Mouse (Mus musculus) thymus, adult 2 months (tissue): ENCODE results near the gene Gm45716. TPM values are rescaled to one million over a fixed set of nuclear protein-coding genes. Genes with fewer than 3 reads are reported as not detected.
A peak's percentile ranks its signal among the peaks of the same experiment; 100 is the strongest.

Source experiments
- DNase-seq: peaks from one replicate; pipeline ENCODE4 v3.0.0; 2021
- H3K27ac ChIP-seq: fragments of 200-500 bp; 2 replicates; pipeline ENCODE4 v1.5.1; 2012; ENCODE audit warnings: low read length, control low read depth; ENCODE audit not compliant: control insufficient read depth, insufficient read depth
- H3K27me3 ChIP-seq: fragments of 200-500 bp; 2 replicates; pipeline ENCODE4 v1.6.1; 2012; ENCODE audit warnings: mild to moderate bottlenecking, low read length, moderate library complexity, mixed read lengths; ENCODE audit not compliant: control insufficient read depth, insufficient read depth
- H3K36me3 ChIP-seq: fragments of 200-500 bp; 2 replicates; pipeline ENCODE4 v1.6.1; 2012; ENCODE audit warnings: mild to moderate bottlenecking, low read length, moderate library complexity; ENCODE audit not compliant: control insufficient read depth, insufficient read depth
- H3K4me1 ChIP-seq: fragments of 200-500 bp; replicated peaks from 2 replicates; pipeline ENCODE4 v1.6.1; 2012; ENCODE audit warnings: low read length; ENCODE audit not compliant: control insufficient read depth, insufficient read depth
- H3K4me3 ChIP-seq: fragments of 200-500 bp; 2 replicates; pipeline ENCODE4 v1.5.1; 2012; ENCODE audit warnings: mild to moderate bottlenecking, low read length, control low read depth, moderate library complexity; ENCODE audit not compliant: control insufficient read depth, insufficient read depth
- CTCF ChIP-seq: fragments of 200-500 bp; IDR thresholded peaks from 2 replicates; pipeline ENCODE4 v1.5.1; 2012; ENCODE audit warnings: mild to moderate bottlenecking, control low read depth, low read length, moderate library complexity, borderline replicate concordance; ENCODE audit not compliant: control insufficient read depth, poor library complexity, insufficient read depth; ENCODE audit errors: extremely low read depth
- POLR2A ChIP-seq: fragments of 200-500 bp; IDR thresholded peaks from 2 replicates; pipeline ENCODE4 v1.6.1; 2012; ENCODE audit warnings: mild to moderate bottlenecking, low read length, control low read depth, moderate library complexity; ENCODE audit not compliant: control insufficient read depth, poor library complexity, insufficient read depth; ENCODE audit errors: extremely low read depth
- WGBS: fragments of 180-500 bp; shearing (Covaris S2); methylation state at CpG from one replicate; pipeline ENCODE4 v1.1.7; 2018; 5-methylcytosine and 5-hydroxymethylcytosine counted together
- polyA plus RNA-seq: library from polyadenylated mRNA; depleted of rRNA; stranded (reverse); fragments of >200 nt; gene quantifications from 2 replicates; pipeline ENCODE4 v1.2.3, GENCODE M21; 2012

Gene Gm45716
- polyA plus RNA-seq, 1 experiment: 2.1 TPM

DNA sequence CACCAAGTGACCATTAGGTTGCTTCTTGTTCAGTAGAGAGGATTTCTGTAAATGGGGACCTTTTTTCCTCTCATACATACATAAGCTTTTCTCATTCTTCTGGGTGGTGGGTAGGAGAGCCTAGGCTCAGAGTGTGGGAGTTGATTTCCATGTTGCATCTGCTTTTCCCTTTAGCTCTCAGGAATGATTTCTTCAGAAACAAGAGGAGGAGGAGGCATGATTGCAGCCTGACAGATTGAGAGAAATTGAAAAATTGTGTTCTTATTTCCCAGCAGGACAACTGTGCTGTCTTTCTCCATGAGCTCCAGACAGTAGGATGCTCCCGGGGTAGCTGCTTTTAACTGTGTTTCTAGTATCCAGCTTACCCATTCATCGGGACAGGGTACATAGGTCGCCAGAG is 67.1 kb downstream of the Gm45716 start:
- 96% methylated on average over 3 of the region's 3 CpGs for WGBS
- Histone ChIP-seq H3K4me3 (no peak overlapping the region), H3K4me1 (peaks cover 23% of the 10 kb centered on the region), H3K27me3 (no peaks in the 10 kb centered on the region), H3K36me3 (peaks cover 9% of the 10 kb centered on the region), H3K27ac (no peak overlapping the region)
- DNase-seq: no peak
- TF ChIP-seq CTCF: no peak
- no peak for TF ChIP-seq POLR2A

DNA sequence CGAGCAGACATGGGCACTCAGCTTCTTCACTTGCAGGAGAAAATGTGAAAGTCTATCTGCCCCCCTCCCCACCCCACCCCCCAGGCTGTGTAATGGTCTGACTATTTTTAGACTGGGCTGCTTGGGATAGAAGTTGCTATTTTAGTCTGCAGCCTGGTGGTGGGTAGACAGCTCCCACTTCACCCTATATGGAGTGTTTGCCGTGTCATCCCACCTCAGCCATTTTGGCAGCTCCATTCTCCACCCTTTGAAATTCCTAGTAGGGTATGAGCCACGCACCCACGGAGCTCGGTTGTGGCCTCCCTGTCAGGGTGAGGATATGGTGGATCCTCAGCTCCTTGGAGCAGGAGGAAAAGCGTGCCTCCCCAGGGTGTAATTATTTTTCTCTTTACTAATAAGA is 68.2 kb downstream of the Gm45716 start:
- Histone ChIP-seq H3K4me3 (no peak overlapping the region), H3K27ac (no peak overlapping the region), H3K4me1 (peaks cover 17% of the 10 kb centered on the region), H3K36me3 (peaks cover 20% of the 10 kb centered on the region), H3K27me3 (no peaks in the 10 kb centered on the region)
- 94% methylated on average over 6 of the region's 6 CpGs for WGBS
- no peak for TF ChIP-seq POLR2A
- TF ChIP-seq CTCF: no peak
- no peak for DNase-seq

DNA sequence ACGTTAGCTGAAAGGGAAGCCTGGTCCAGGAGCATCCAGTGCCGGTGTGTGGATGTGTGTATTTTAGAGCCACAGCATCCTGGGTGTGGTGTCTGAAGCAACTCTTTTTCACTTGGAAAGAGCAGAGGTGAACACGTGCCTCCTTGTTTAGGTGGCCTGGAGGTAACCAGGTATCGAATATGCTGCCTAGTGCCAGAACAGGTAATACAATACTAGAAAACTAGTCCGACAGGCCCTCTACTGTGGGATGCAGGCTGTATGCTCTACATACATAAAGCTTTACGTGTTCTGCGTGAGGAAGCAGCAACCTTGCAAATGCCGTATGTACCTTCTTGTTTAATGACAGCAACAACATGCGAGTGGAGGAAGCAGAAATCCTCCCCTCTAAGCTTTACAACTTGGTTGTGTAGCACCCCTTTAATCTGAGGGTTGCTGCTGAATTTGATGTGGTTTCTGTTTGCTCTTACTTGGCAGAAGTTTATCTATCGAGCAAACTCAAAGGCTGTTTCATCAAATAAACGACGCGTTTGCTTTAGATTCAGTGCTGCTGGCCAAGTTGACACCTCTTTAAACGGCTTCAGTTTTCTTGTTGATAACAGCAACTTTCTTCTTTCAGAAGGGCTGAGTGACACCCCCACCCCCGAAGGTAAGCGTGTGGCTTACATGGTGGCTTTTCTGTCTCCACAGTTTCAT is 69.5 kb downstream of the Gm45716 start:
- peaks cover 17% of the 10 kb centered on the region for H3K4me1 ChIP-seq

DNA sequence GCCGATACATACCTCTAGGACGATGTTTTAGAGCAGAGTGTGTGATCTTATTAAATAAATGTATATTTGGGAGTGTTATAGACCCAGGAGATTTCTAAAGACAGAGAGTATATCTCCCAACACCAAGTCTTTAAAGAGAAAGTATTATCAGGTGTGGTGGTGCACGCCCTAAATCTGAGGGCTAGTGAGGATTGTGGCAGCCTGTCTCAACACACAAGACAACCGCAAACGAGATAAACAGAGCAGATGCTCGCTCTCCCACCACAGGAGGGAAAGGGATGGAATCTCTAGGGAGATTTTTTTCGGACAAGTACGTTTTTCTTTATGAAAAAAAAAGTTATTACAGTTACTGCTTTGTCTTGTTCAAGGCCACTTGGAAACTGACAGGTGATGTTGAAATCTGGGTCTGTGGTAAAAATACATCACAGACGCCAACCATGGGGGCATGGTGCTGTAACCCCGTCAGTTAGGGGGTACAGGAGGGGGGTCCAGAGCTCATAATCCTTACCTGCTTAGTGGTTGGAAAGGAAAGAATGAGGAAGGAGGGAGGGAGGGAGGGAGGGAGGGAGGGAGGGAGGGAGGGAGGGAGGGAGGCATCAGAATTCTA is 70.9 kb downstream of the Gm45716 start:
- H3K4me3 ChIP-seq: no peak overlapping the region
- peaks cover 12% of the 10 kb centered on the region for H3K4me1 ChIP-seq
- H3K36me3 ChIP-seq: peaks cover 47% of the 10 kb centered on the region
- no peak overlapping the region for H3K27ac ChIP-seq
- H3K27me3 ChIP-seq: no peaks in the 10 kb centered on the region
- no peak for DNase-seq
- TF ChIP-seq POLR2A: no peak
- TF ChIP-seq CTCF: no peak
- WGBS: 89% methylated on average over 10 of the region's 10 CpGs

More for the DNA sequence above, 69.5 kb downstream of the Gm45716 start:
- TF ChIP-seq POLR2A (no peak), CTCF (no peak)
- Histone ChIP-seq H3K36me3 (peaks cover 33% of the 10 kb centered on the region), H3K27ac (peak overlapping the region; percentile 58), H3K27me3 (no peaks in the 10 kb centered on the region), H3K4me3 (no peak overlapping the region)
- WGBS: 41% methylated on average over 16 of the region's 16 CpGs
- peak; percentile 27 for DNase-seq

DNA sequence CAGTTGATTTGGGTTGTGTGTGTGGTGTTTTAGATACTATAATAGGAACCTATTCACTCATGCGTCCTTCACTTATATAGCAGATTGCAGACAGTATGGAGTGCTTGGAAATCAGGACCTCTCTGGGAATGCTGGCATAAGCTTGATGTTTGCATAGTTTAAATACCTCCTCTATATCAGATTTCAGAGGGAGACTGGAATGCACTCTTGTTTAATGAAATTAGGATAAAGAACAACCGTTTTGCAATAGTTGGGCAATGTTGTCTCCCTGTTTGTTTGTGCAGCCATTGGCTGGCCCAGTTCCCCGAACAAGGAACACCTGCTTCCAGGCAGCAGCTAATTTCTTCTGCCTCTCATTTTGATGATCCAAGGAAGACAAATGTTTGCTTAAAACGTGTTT is 71.6 kb downstream of the Gm45716 start:
- H3K4me1 ChIP-seq: peaks cover 15% of the 10 kb centered on the region
- no peak overlapping the region for H3K4me3 ChIP-seq
- peaks cover 47% of the 10 kb centered on the region for H3K36me3 ChIP-seq
- TF ChIP-seq POLR2A: no peak
- TF ChIP-seq CTCF: no peak
- WGBS: 86% methylated on average over 4 of the region's 4 CpGs
- no peak overlapping the region for H3K27ac ChIP-seq
- H3K27me3 ChIP-seq: no peaks in the 10 kb centered on the region
- no peak for DNase-seq

DNA sequence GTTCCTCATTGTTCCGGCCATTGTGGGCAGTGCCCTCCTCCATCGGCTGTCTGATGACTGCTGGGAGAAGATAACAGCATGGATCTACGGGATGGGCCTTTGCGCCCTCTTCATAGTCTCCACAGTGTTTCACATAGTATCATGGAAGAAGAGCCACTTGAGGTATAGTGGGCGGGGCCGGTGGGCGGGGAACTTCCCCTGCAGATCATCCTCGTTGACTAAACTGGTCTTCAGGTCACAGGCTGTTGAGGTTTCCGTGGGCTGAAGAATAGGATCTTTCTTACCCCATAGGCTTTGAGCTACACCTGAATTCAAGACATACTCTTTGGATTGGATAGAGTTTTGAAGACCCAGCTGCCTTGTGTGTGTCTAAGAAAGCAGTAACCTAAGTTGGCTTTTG is 72.3 kb downstream of the Gm45716 start:
- WGBS: 87% methylated on average over 9 of the region's 9 CpGs
- Histone ChIP-seq H3K4me3 (no peak overlapping the region), H3K27me3 (no peaks in the 10 kb centered on the region), H3K36me3 (peaks cover 47% of the 10 kb centered on the region), H3K27ac (no peak overlapping the region), H3K4me1 (peaks cover 20% of the 10 kb centered on the region)
- DNase-seq: no peak
- TF ChIP-seq CTCF: no peak
- no peak for TF ChIP-seq POLR2A
